15 mouse cellular contexts compared by ENCODE assay signal in genomic region chr10:106761061-106761460, GRCm38 (mm10).
A peak's percentile ranks its signal among the peaks of the same experiment; 100 is the strongest.
DNase-seq lines count a peak whose midpoint lies in the region; ATAC-seq and TF ChIP-seq lines count a peak whose summit lies in the region.
"Had no signal": no experiment of that assay in that cellular context is flagged by ENCODE, and none has a peak within 500 bp of the region (broad histone marks: within the 10 kb centered on the region; RNA-seq: fewer than 3 reads in every experiment).

No protein-coding gene starts in this region.

- no peak overlapping the region for H3K4me3 ChIP-seq in cerebellum, adult 2 months (replicated peaks; ENCODE audit: insufficient read depth, low read depth, low read length)
- no peak overlapping the region for H3K4me3 ChIP-seq in forebrain, embryonic 12.5 days (replicated peaks)
- H3K4me3 ChIP-seq: embryonic facial prominence, embryonic 15.5 days; liver, embryonic 13.5 days; midbrain, embryonic 13.5 days had no signal

- no peaks in the 10 kb centered on the region for H3K36me3 ChIP-seq in forebrain, embryonic 12.5 days (replicated peaks)
- H3K36me3 ChIP-seq: embryonic facial prominence, embryonic 15.5 days; liver, embryonic 13.5 days; midbrain, embryonic 13.5 days had no signal

- no peak for ATAC-seq in forebrain, embryonic 12.5 days (ENCODE audit: low FRiP score)
- ATAC-seq: CD4-positive, CD25-positive, alpha-beta regulatory T cell, adult 4 months; forebrain, embryonic 16.5 days; midbrain, embryonic 13.5 days had no signal

- TF ChIP-seq CTCF in cerebellum, adult 2 months (IDR thresholded peaks at IDR 0.05; ENCODE audit: borderline replicate concordance, insufficient read depth, low read depth, low read length), result no peak

- no peaks in the 10 kb centered on the region for H3K9me3 ChIP-seq in forebrain, embryonic 12.5 days
- H3K9me3 ChIP-seq: embryonic facial prominence, embryonic 15.5 days; midbrain, embryonic 13.5 days had no signal

- no peaks in the 10 kb centered on the region for H3K27me3 ChIP-seq in cerebellum, adult 2 months (ENCODE audit: control insufficient read depth, insufficient read depth, low read length)
- H3K27me3 ChIP-seq in forebrain, embryonic 12.5 days, result no peaks in the 10 kb centered on the region
- H3K27me3 ChIP-seq: embryonic facial prominence, embryonic 15.5 days; liver, embryonic 13.5 days; midbrain, embryonic 13.5 days had no signal

- no peak overlapping the region for H3K4me2 ChIP-seq in forebrain, embryonic 12.5 days
- H3K4me2 ChIP-seq: embryonic facial prominence, embryonic 15.5 days; liver, embryonic 13.5 days; midbrain, embryonic 13.5 days had no signal

- H3K9ac ChIP-seq in forebrain, embryonic 12.5 days, result no peak overlapping the region
- H3K9ac ChIP-seq: embryonic facial prominence, embryonic 15.5 days; liver, embryonic 13.5 days; midbrain, embryonic 13.5 days had no signal

- no peak for TF ChIP-seq POLR2A in cerebellum, adult 2 months (IDR thresholded peaks at IDR 0.05; ENCODE audit: borderline replicate concordance, insufficient read depth, low read length)

- DNase-seq in brain, adult 2 months (ENCODE audit: low read depth, low spot score), result peak; percentile 94
- peak; percentile 61 to 80 for DNase-seq in cerebellum, adult 2 months
- DNase-seq in frontal cortex, postnatal 14 days (ENCODE audit: low spot score in 2 of 2), result peak; percentile 37 to 43
- peak; percentile 60 to 70 for DNase-seq in left cerebral cortex, postnatal 14 days (ENCODE audit: low spot score in 2 of 2)
- DNase-seq in adrenal gland, postnatal 25 days, result no peak
- no peak for DNase-seq in urinary bladder, adult 18-20 months (ENCODE audit: low spot score in 2 of 2)
- DNase-seq in testis, postnatal 10 days (ENCODE audit: low spot score), result no peak
- DNase-seq: heart, adult 11 months; heart, postnatal 10 days; liver, embryonic 13.5 days had no signal

- 28% methylated on average over 6 of the region's 6 CpGs for WGBS in cerebellum, adult 2 months
- WGBS in forebrain, embryonic 12.5 days, result 86% methylated on average over 6 of the region's 6 CpGs

- H3K27ac ChIP-seq in cerebellum, adult 2 months (ENCODE audit: insufficient read depth, low read length), result 0 out of 2 replicates have a peak overlapping the region, but pooled peaks have one; percentile 59
- no peak overlapping the region for H3K27ac ChIP-seq in forebrain, embryonic 12.5 days
- H3K27ac ChIP-seq: embryonic facial prominence, embryonic 15.5 days; liver, embryonic 13.5 days; midbrain, embryonic 13.5 days had no signal

- intact Hi-C loops in left cerebral cortex, postnatal 14 days (cut with DNase I), result no loop called here

- H3K4me1 ChIP-seq in cerebellum, adult 2 months (ENCODE audit: control insufficient read depth, insufficient read depth, low read length), result peaks cover 2% of the 10 kb centered on the region; the same call in 1 of the 2 replicates
- no peaks in the 10 kb centered on the region for H3K4me1 ChIP-seq in forebrain, embryonic 12.5 days
- H3K4me1 ChIP-seq: embryonic facial prominence, embryonic 15.5 days; liver, embryonic 13.5 days; midbrain, embryonic 13.5 days had no signal

Comparison
In these comparisons a context has a peak if more than half of its experiments do, and no peak if none do; other contexts are left out.
1. DNase-seq: peak in brain, adult 2 months (single experiment), cerebellum, adult 2 months (2 of 2), frontal cortex, postnatal 14 days (2 of 2) and left cerebral cortex, postnatal 14 days (2 of 2); none in adrenal gland, postnatal 25 days (single experiment), urinary bladder, adult 18-20 months (0 of 2) and testis, postnatal 10 days (single experiment).